Mouse (Mus musculus) spleen, embryonic (tissue): ENCODE measurements around the gene E130114P18Rik.

Experiments used
- CTCF ChIA-PET: fragments of 350-600 bp; sonication (Branson Sonifier 250); formaldehyde crosslinking; loops from one replicate; lab custom pipeline; 2022; lab: Charles Lee

E130114P18Rik gene

GRCm38 (mm10) chr4:97609329-97609728 is 168.5 kb downstream of the E130114P18Rik start:
- CTCF ChIA-PET = no interaction called here

GRCm38 (mm10) chr4:97608728-97609127 is 169.2 kb downstream of the E130114P18Rik start:
- CTCF ChIA-PET = no interaction called here

GRCm38 (mm10) chr4:97608134-97608533 is 169.7 kb downstream of the E130114P18Rik start:
- CTCF ChIA-PET = no interaction called here

- CTCF ChIA-PET = interaction anchor here (0.6 kb wide), 1 partner anchor 661 kb away, joined by 3 read pairs; no protein-coding TSS in a partner anchor
These were observed 170.7 kb downstream of the E130114P18Rik start for GRCm38 (mm10) chr4:97607169-97607568.

GRCm38 (mm10) chr4:97606524-97606923 is 171.4 kb downstream of the E130114P18Rik start:
- CTCF ChIA-PET = no interaction called here

- CTCF ChIA-PET = no interaction called here
These were observed 175.3 kb downstream of the E130114P18Rik start for GRCm38 (mm10) chr4:97602579-97602978.

- CTCF ChIA-PET = no interaction called here
These were observed 176.7 kb downstream of the E130114P18Rik start for GRCm38 (mm10) chr4:97600875-97601835.

- CTCF ChIA-PET = no interaction called here
These were observed 180.4 kb downstream of the E130114P18Rik start for GRCm38 (mm10) chr4:97597443-97597842.

- CTCF ChIA-PET = no interaction called here
These were observed 181.5 kb downstream of the E130114P18Rik start for GRCm38 (mm10) chr4:97596348-97596747.

GRCm38 (mm10) chr4:97593869-97594268 is 184.0 kb downstream of the E130114P18Rik start:
- CTCF ChIA-PET = no interaction called here

GRCm38 (mm10) chr4:97589790-97590189 is 188.1 kb downstream of the E130114P18Rik start:
- CTCF ChIA-PET = no interaction called here

- CTCF ChIA-PET = no interaction called here
These were observed 190.4 kb downstream of the E130114P18Rik start for GRCm38 (mm10) chr4:97587412-97588010.

- CTCF ChIA-PET = no interaction called here
These were observed 192.7 kb downstream of the E130114P18Rik start for GRCm38 (mm10) chr4:97585170-97585569.

GRCm38 (mm10) chr4:97584445-97585130 is 193.3 kb downstream of the E130114P18Rik start:
- CTCF ChIA-PET = interaction anchor here (0.7 kb wide), 1 partner anchor 18 kb away, joined by 3 read pairs; no protein-coding TSS in a partner anchor

- CTCF ChIA-PET = interaction anchor here (0.6 kb wide), 1 partner anchor 1090 kb away, joined by 4 read pairs; no protein-coding TSS in a partner anchor
These were observed 195.0 kb downstream of the E130114P18Rik start for GRCm38 (mm10) chr4:97582796-97583430.

- CTCF ChIA-PET = interaction anchor here (0.6 kb wide), 1 partner anchor 1091 kb away, joined by 4 read pairs; no protein-coding TSS in a partner anchor
These were observed 195.8 kb downstream of the E130114P18Rik start for GRCm38 (mm10) chr4:97582064-97582415.

GRCm38 (mm10) chr4:97581314-97582063 is 196.4 kb downstream of the E130114P18Rik start:
- CTCF ChIA-PET = no interaction called here

- CTCF ChIA-PET = no interaction called here
These were observed 197.0 kb downstream of the E130114P18Rik start for GRCm38 (mm10) chr4:97580906-97581305.

- CTCF ChIA-PET = no interaction called here
These were observed 199.2 kb downstream of the E130114P18Rik start for GRCm38 (mm10) chr4:97578571-97579165.

GRCm38 (mm10) chr4:97577431-97577830 is 200.4 kb downstream of the E130114P18Rik start:
- CTCF ChIA-PET = no interaction called here
